Mouse (Mus musculus) MEL (cell line): ENCODE measurements around the gene P2ry6.

Experiments
- EP300 ChIP-seq, 2 experiments: IDR thresholded peaks; 2 replicates each; pipeline ENCODE4 v1.6.1; 2011; ENCODE audit warnings: improper control_type of control experiment in 2 of 2, low read length in 2 of 2, low read depth in 1 of 2, mild to moderate bottlenecking in 1 of 2
- GABPA ChIP-seq: IDR thresholded peaks from 2 replicates; pipeline ENCODE4 v1.6.1; 2012; ENCODE audit warnings: low read depth, mild to moderate bottlenecking, inconsistent platforms, low read length, improper control_type of control experiment, moderate library complexity
- GATA1 ChIP-seq: IDR thresholded peaks from 2 replicates; pipeline ENCODE4 v1.6.1; 2011; ENCODE audit warnings: low read depth, low read length, improper control_type of control experiment
- NELFE ChIP-seq: IDR thresholded peaks from 2 replicates; pipeline ENCODE4 v1.6.1; 2011; ENCODE audit warnings: low read depth, low read length, improper control_type of control experiment
- POLR2A ChIP-seq, 2 experiments: IDR thresholded peaks; 2 replicates each; pipeline ENCODE4 v1.6.1; 2011 to 2012; ENCODE audit warnings: low read length in 2 of 2, mild to moderate bottlenecking in 2 of 2, control low read depth in 1 of 2, improper control_type of control experiment in 1 of 2, low read depth in 1 of 2, moderate library complexity in 1 of 2; ENCODE audit not compliant: control insufficient read depth in 1 of 2, insufficient read depth in 1 of 2, poor library complexity in 1 of 2
- POLR2AphosphoS5 ChIP-seq: IDR thresholded peaks from 2 replicates; pipeline ENCODE4 v1.6.1; 2012; ENCODE audit warnings: low read depth, borderline replicate concordance, mild to moderate bottlenecking, inconsistent platforms, low read length, moderate library complexity, mixed read lengths
- SIN3A ChIP-seq: IDR thresholded peaks from 2 replicates; pipeline ENCODE4 v1.6.1; 2012; ENCODE audit warnings: low read length, improper control_type of control experiment, inconsistent platforms
- ZKSCAN1 ChIP-seq: IDR thresholded peaks from 2 replicates; pipeline ENCODE4 v1.6.1; 2012; ENCODE audit warnings: low read depth, mild to moderate bottlenecking, inconsistent platforms, low read length, improper control_type of control experiment, moderate library complexity
- ZNF384 ChIP-seq: IDR thresholded peaks from 2 replicates; pipeline ENCODE4 v1.6.1; 2012; ENCODE audit warnings: low read depth, mild to moderate bottlenecking, inconsistent platforms, low read length, improper control_type of control experiment

DNA sequence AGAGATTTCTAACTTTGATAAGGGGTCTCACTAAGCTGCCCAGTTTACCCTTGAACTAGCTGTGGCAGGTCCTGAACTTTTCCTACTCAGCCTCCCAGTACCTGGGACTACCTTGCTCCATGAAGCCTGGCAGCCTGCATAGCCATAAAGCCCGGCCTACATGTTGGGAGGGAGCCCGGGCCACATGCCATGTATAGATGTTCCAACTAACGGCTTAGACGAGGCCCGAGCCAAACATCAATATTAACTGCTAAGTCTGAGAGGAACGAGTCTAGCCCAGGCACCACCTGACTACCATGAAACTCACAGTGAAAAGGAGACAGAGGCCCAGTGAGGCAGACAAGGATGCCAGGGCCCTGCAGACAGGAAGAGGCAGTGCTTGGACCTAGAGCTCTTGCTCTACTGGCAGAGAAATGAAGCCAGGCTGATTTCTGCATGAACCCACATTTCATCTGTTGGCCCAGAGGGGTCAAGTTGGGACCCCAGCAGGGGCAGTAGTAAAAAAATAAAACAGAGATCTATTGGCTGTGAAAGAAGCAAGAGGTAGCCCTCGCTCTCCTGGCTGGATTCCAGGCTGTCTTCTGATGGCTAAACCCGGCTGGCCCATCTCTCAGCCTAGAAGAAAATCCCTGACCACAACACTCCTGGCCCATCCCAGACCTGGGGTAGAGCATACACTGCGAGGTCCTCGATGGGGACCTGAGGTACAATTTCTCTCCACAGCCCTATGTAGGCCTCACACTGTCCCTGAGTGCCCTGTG is 68.2 kb downstream of the P2ry6 start:
- TF ChIP-seq NELFE (no peak), GATA1 (no peak), SIN3A (no peak), POLR2AphosphoS5 (no peak), ZNF384 (no peak), ZKSCAN1 (no peak), EP300 (IDR thresholded peaks at IDR 0.05; ENCODE audit: low read depth in 1 of 2, low read length in 2 of 2) (no peak), POLR2A (IDR thresholded peaks at IDR 0.05; ENCODE audit: control insufficient read depth in 1 of 2, insufficient read depth in 1 of 2, low read depth in 1 of 2, low read length in 2 of 2, poor library complexity in 1 of 2) (no peak), GABPA (no peak)
